Mouse (Mus musculus) hindbrain, embryonic 12.5 days (tissue): ENCODE results near the gene Map3k7cl. TPM values are rescaled to one million over a fixed set of nuclear protein-coding genes. Genes with fewer than 3 reads are reported as not detected.

Experiments used
- ATAC-seq: fragments of 200-750 bp; cut with Nextera tagmentation; 2 replicates; pipeline ENCODE4 v1.8.0; 2017; ENCODE audit warnings: moderate TSS enrichment; ENCODE audit not compliant: low FRiP score
- H3K27ac ChIP-seq: fragments of 300-500 bp; sonication (generic); 2 replicates; pipeline ENCODE4 v1.5.1; 2016; ENCODE audit warnings: mild to moderate bottlenecking
- H3K27me3 ChIP-seq: fragments of 300-500 bp; sonication (generic); 2 replicates; pipeline ENCODE4 v1.6.1; 2016; ENCODE audit warnings: mild to moderate bottlenecking
- H3K36me3 ChIP-seq: fragments of 300-500 bp; sonication (generic); 2 replicates; pipeline ENCODE4 v1.6.1; 2016; ENCODE audit warnings: mild to moderate bottlenecking
- H3K4me1 ChIP-seq: fragments of 300-500 bp; sonication (generic); 2 replicates; pipeline ENCODE4 v1.6.1; 2016
- H3K4me2 ChIP-seq: fragments of 300-500 bp; sonication (generic); replicated peaks from 2 replicates; pipeline ENCODE4 v1.6.1; 2016; ENCODE audit warnings: mild to moderate bottlenecking
- H3K4me3 ChIP-seq: fragments of 300-500 bp; sonication (generic); 2 replicates; pipeline ENCODE4 v1.5.1; 2016; ENCODE audit warnings: mild to moderate bottlenecking
- H3K9ac ChIP-seq: fragments of 300-500 bp; sonication (generic); 2 replicates; pipeline ENCODE4 v1.6.1; 2016; ENCODE audit warnings: mild to moderate bottlenecking, moderate library complexity
- H3K9me3 ChIP-seq: fragments of 300-500 bp; sonication (generic); replicated peaks from 2 replicates; pipeline ENCODE4 v1.6.1; 2016; ENCODE audit warnings: mild to moderate bottlenecking
- WGBS: fragments of 180-500 bp; shearing (Covaris S2); methylation state at CpG from one replicate; pipeline ENCODE4 v1.1.7; 2016; 5-methylcytosine and 5-hydroxymethylcytosine counted together
- polyA plus RNA-seq: library from polyadenylated mRNA; unstranded; fragments of >200 nt; fragmentation: Nextera tagmentation; extraction: Ambion mirVana; gene quantifications from 2 replicates; pipeline ENCODE4 v1.2.1, GENCODE M21; 2016

The Map3k7cl gene
- polyA plus RNA-seq, 1 experiment from 2014 or later, result 0.13 TPM

- Histone ChIP-seq H3K4me3 (no peak overlapping the region), H3K9me3 (peaks cover 9% of the 10 kb centered on the region; the same call in 1 of the 2 replicates), H3K36me3 (no peaks in the 10 kb centered on the region), H3K27ac (no peak overlapping the region), H3K9ac (no peak overlapping the region), H3K4me1 (no peaks in the 10 kb centered on the region), H3K27me3 (no peaks in the 10 kb centered on the region), H3K4me2 (no peak overlapping the region)
- 90% methylated on average over 2 of the region's 2 CpGs for WGBS
- ATAC-seq, result no peak
Measured at GRCm38 (mm10) chr16:87624937-87625336, 71.8 kb downstream of the Map3k7cl start.

GRCm38 (mm10) chr16:87625341-87625740 lies 72.2 kb downstream of the Map3k7cl start:
- Histone ChIP-seq H3K4me3 (no peak overlapping the region), H3K4me2 (no peak overlapping the region), H3K27me3 (no peaks in the 10 kb centered on the region), H3K27ac (no peak overlapping the region), H3K9me3 (peaks cover 9% of the 10 kb centered on the region; the same call in 1 of the 2 replicates), H3K36me3 (no peaks in the 10 kb centered on the region), H3K4me1 (no peaks in the 10 kb centered on the region), H3K9ac (no peak overlapping the region)
- ATAC-seq, result no peak
- 88% methylated on average over 3 of the region's 3 CpGs for WGBS

- Histone ChIP-seq H3K4me2 (no peak overlapping the region), H3K4me3 (no peak overlapping the region), H3K27me3 (no peaks in the 10 kb centered on the region), H3K9me3 (peaks cover 9% of the 10 kb centered on the region; the same call in 1 of the 2 replicates), H3K36me3 (no peaks in the 10 kb centered on the region), H3K4me1 (no peaks in the 10 kb centered on the region), H3K9ac (no peak overlapping the region), H3K27ac (no peak overlapping the region)
- ATAC-seq, result no peak
- 94% methylated on average over 8 of the region's 8 CpGs for WGBS
Measured at GRCm38 (mm10) chr16:87625816-87626215, 72.7 kb downstream of the Map3k7cl start.

- Histone ChIP-seq H3K4me2 (no peak overlapping the region), H3K27ac (no peak overlapping the region), H3K27me3 (no peaks in the 10 kb centered on the region), H3K9ac (no peak overlapping the region), H3K36me3 (no peaks in the 10 kb centered on the region), H3K4me3 (no peak overlapping the region), H3K4me1 (no peaks in the 10 kb centered on the region), H3K9me3 (peaks cover 9% of the 10 kb centered on the region; the same call in 1 of the 2 replicates)
- WGBS, result 95% methylated on average over 4 of the region's 4 CpGs
- no peak for ATAC-seq
Measured at GRCm38 (mm10) chr16:87626696-87627095, 73.6 kb downstream of the Map3k7cl start.

- H3K4me2 ChIP-seq, result no peak overlapping the region
- no peak overlapping the region for H3K27ac ChIP-seq
- H3K4me1 ChIP-seq, result no peaks in the 10 kb centered on the region
- no peak overlapping the region for H3K9ac ChIP-seq
- H3K27me3 ChIP-seq, result no peaks in the 10 kb centered on the region
- H3K4me3 ChIP-seq, result no peak overlapping the region
- H3K9me3 ChIP-seq, result no peaks in the 10 kb centered on the region
- H3K36me3 ChIP-seq, result no peaks in the 10 kb centered on the region
- ATAC-seq, result no peak
Measured at GRCm38 (mm10) chr16:87634709-87635108, 81.6 kb downstream of the Map3k7cl start.

GRCm38 (mm10) chr16:87635213-87635755 lies 82.2 kb downstream of the Map3k7cl start:
- Histone ChIP-seq H3K36me3 (no peaks in the 10 kb centered on the region), H3K27me3 (no peaks in the 10 kb centered on the region), H3K4me2 (no peak overlapping the region), H3K27ac (no peak overlapping the region), H3K4me1 (no peaks in the 10 kb centered on the region), H3K9me3 (no peaks in the 10 kb centered on the region), H3K4me3 (no peak overlapping the region), H3K9ac (no peak overlapping the region)
- no peak for ATAC-seq
- 87% methylated on average over 6 of the region's 6 CpGs for WGBS

- Histone ChIP-seq H3K27me3 (no peaks in the 10 kb centered on the region), H3K4me2 (no peak overlapping the region), H3K4me3 (no peak overlapping the region), H3K4me1 (no peaks in the 10 kb centered on the region), H3K9me3 (no peaks in the 10 kb centered on the region), H3K27ac (no peak overlapping the region), H3K36me3 (no peaks in the 10 kb centered on the region), H3K9ac (no peak overlapping the region)
- WGBS, result 81% methylated on average over 4 of the region's 4 CpGs
- no peak for ATAC-seq
Measured at GRCm38 (mm10) chr16:87635841-87636240, 82.7 kb downstream of the Map3k7cl start.

- no peak overlapping the region for H3K9ac ChIP-seq
- no peaks in the 10 kb centered on the region for H3K36me3 ChIP-seq
- H3K4me3 ChIP-seq, result no peak overlapping the region
- 57% methylated on average over 1 of the region's 1 CpGs for WGBS
- no peak for ATAC-seq
- H3K9me3 ChIP-seq, result no peaks in the 10 kb centered on the region
- H3K4me2 ChIP-seq, result no peak overlapping the region
- no peaks in the 10 kb centered on the region for H3K4me1 ChIP-seq
- no peaks in the 10 kb centered on the region for H3K27me3 ChIP-seq
- no peak overlapping the region for H3K27ac ChIP-seq
Measured at GRCm38 (mm10) chr16:87638098-87638497, 85.0 kb downstream of the Map3k7cl start.

GRCm38 (mm10) chr16:87642234-87642633 lies 89.1 kb downstream of the Map3k7cl start:
- H3K9me3 ChIP-seq, result no peaks in the 10 kb centered on the region
- WGBS, result 98% methylated on average over 7 of the region's 7 CpGs
- no peak for ATAC-seq

GRCm38 (mm10) chr16:87644111-87644770 lies 91.1 kb downstream of the Map3k7cl start:
- Histone ChIP-seq H3K9me3 (no peaks in the 10 kb centered on the region), H3K4me3 (no peak overlapping the region), H3K4me1 (peaks cover 4% of the 10 kb centered on the region; the same call in 1 of the 2 replicates), H3K27me3 (no peaks in the 10 kb centered on the region), H3K9ac (no peak overlapping the region), H3K27ac (no peak overlapping the region), H3K36me3 (no peaks in the 10 kb centered on the region), H3K4me2 (no peak overlapping the region)
- WGBS, result 79% methylated on average over 14 of the region's 14 CpGs
- no peak for ATAC-seq

More at GRCm38 (mm10) chr16:87642234-87642633, 89.1 kb downstream of the Map3k7cl start:
- Histone ChIP-seq H3K4me3 (no peak overlapping the region), H3K27me3 (no peaks in the 10 kb centered on the region), H3K36me3 (no peaks in the 10 kb centered on the region), H3K9ac (no peak overlapping the region), H3K4me2 (no peak overlapping the region), H3K4me1 (peaks cover 4% of the 10 kb centered on the region; the same call in 1 of the 2 replicates), H3K27ac (no peak overlapping the region)

Other genes with a start within 250 kb of the Map3k7cl start
- 17.4 and 19.9 TPM in 2 replicates for gene N6amt1, start 199.1 kb upstream of the Map3k7cl start, polyA plus RNA-seq
- gene Ltn1, start 120.7 kb upstream of the Map3k7cl start, polyA plus RNA-seq, result 34.8 and 36.0 TPM in 2 replicates
- 11.5 and 11.9 TPM in 2 replicates for gene Rwdd2b, start 112.8 kb upstream of the Map3k7cl start, polyA plus RNA-seq
- 41.5 and 43.4 TPM in 2 replicates for gene Usp16, start 98.6 kb upstream of the Map3k7cl start, polyA plus RNA-seq
- gene Cct8, start 57.5 kb upstream of the Map3k7cl start, polyA plus RNA-seq, result 462 and 475 TPM in 2 replicates
- 26.2 and 26.3 TPM in 2 replicates for gene Bach1, start 145.6 kb downstream of the Map3k7cl start, polyA plus RNA-seq